Mouse (Mus musculus) MEL (cell line): ENCODE results near the gene Ell. TPM values are rescaled to one million over a fixed set of nuclear protein-coding genes. Genes with fewer than 3 reads are reported as not detected.

ENCODE experiments used
- DNase-seq: peaks from one replicate; pipeline ENCODE4 v3.0.0; 2011; ENCODE audit warnings: low read depth, low spot score
- H3K27ac ChIP-seq: 2 replicates; pipeline ENCODE4 v1.5.1; 2012; ENCODE audit warnings: low read depth, mild to moderate bottlenecking, control low read depth, low read length, moderate library complexity; ENCODE audit not compliant: control insufficient read depth
- H3K27me3 ChIP-seq, 2 experiments: fragments of 150-350 bp in 1 of 2; sonication (generic) in 1 of 2; 2 replicates each; pipeline ENCODE4 v1.6.1; 2012; ENCODE audit warnings: low read length in 2 of 2, mild to moderate bottlenecking in 2 of 2, improper control_type of control experiment in 1 of 2, moderate library complexity in 1 of 2; ENCODE audit not compliant: insufficient read depth in 2 of 2, control insufficient read depth in 1 of 2
- H3K36me3 ChIP-seq, 2 experiments: 2 replicates each; pipeline ENCODE4 v1.6.1; 2012 to 2014; ENCODE audit warnings: low read length in 2 of 2, improper control_type of control experiment in 1 of 2, inconsistent platforms in 1 of 2, mild to moderate bottlenecking in 1 of 2; ENCODE audit not compliant: insufficient read depth in 2 of 2, control insufficient read depth in 1 of 2
- H3K4me1 ChIP-seq, 2 experiments: fragments of 150-350 bp in 1 of 2; sonication (generic) in 1 of 2; 2 replicates each; pipeline ENCODE4 v1.6.1; 2012; ENCODE audit warnings: low read length in 2 of 2, improper control_type of control experiment in 1 of 2, mild to moderate bottlenecking in 1 of 2; ENCODE audit not compliant: insufficient read depth in 2 of 2, control insufficient read depth in 1 of 2
- H3K4me3 ChIP-seq, 2 experiments: fragments of 150-350 bp in 1 of 2; sonication (generic) in 1 of 2; 2 replicates each; pipeline ENCODE4 v1.5.1; 2012; ENCODE audit warnings: low read depth in 2 of 2, low read length in 2 of 2, mild to moderate bottlenecking in 2 of 2, moderate library complexity in 2 of 2, control low read depth in 1 of 2, improper control_type of control experiment in 1 of 2; ENCODE audit not compliant: control insufficient read depth in 1 of 2, insufficient read depth in 1 of 2
- H3K79me2 ChIP-seq: 2 replicates; pipeline ENCODE4 v1.6.1; 2012; ENCODE audit warnings: mild to moderate bottlenecking, low read length, moderate library complexity; ENCODE audit not compliant: control insufficient read depth, poor library complexity, insufficient read depth
- H3K9ac ChIP-seq: 2 replicates; pipeline ENCODE4 v1.6.1; 2012; ENCODE audit warnings: low read depth, mild to moderate bottlenecking, control low read depth, low read length, moderate library complexity; ENCODE audit not compliant: control insufficient read depth, poor library complexity, severe bottlenecking
- H3K9me3 ChIP-seq: fragments of 150-350 bp; sonication (generic); replicated peaks from 2 replicates; pipeline ENCODE4 v1.6.1; 2012; ENCODE audit warnings: mild to moderate bottlenecking, low read length, improper control_type of control experiment, moderate library complexity; ENCODE audit not compliant: insufficient read depth
- CHD1 ChIP-seq: IDR thresholded peaks from 2 replicates; pipeline ENCODE4 v1.6.1; 2012; ENCODE audit warnings: low read depth, mild to moderate bottlenecking, inconsistent platforms, low read length, improper control_type of control experiment
- CTCF ChIP-seq, 3 experiments: IDR thresholded peaks in 2 of 3; conservative IDR thresholded peaks in 1 of 3; 2 replicates each; pipeline ENCODE4 v1.5.1; 2011 to 2012; ENCODE audit warnings: low read length in 3 of 3, low read depth in 2 of 3, mild to moderate bottlenecking in 2 of 3, improper control_type of control experiment in 1 of 3, inconsistent platforms in 1 of 3, mixed read lengths in 1 of 3, moderate library complexity in 1 of 3; ENCODE audit not compliant: control insufficient read depth in 1 of 3, insufficient read depth in 1 of 3, poor library complexity in 1 of 3, severe bottlenecking in 1 of 3
- ETS1 ChIP-seq: IDR thresholded peaks from 2 replicates; pipeline ENCODE4 v1.6.1; 2012; ENCODE audit warnings: low read depth, mild to moderate bottlenecking, inconsistent platforms, low read length, improper control_type of control experiment, moderate library complexity
- GABPA ChIP-seq: IDR thresholded peaks from 2 replicates; pipeline ENCODE4 v1.6.1; 2012; ENCODE audit warnings: low read depth, mild to moderate bottlenecking, inconsistent platforms, low read length, improper control_type of control experiment, moderate library complexity
- HCFC1 ChIP-seq: IDR thresholded peaks from 2 replicates; pipeline ENCODE4 v1.6.1; 2012; ENCODE audit warnings: low read depth, mild to moderate bottlenecking, inconsistent platforms, low read length, improper control_type of control experiment, moderate library complexity
- JUND ChIP-seq: IDR thresholded peaks from 2 replicates; pipeline ENCODE4 v1.6.1; 2011; ENCODE audit warnings: low read depth, mild to moderate bottlenecking, improper control_type of control experiment, low read length
- KAT2A ChIP-seq: conservative IDR thresholded peaks from 2 replicates; pipeline ENCODE4 v1.6.1; 2012; ENCODE audit warnings: low read depth, low read length, improper control_type of control experiment, inconsistent platforms
- MAFK ChIP-seq: IDR thresholded peaks from 2 replicates; pipeline ENCODE4 v1.6.1; 2011; ENCODE audit warnings: low read depth, mild to moderate bottlenecking, low read length, improper control_type of control experiment, borderline replicate concordance
- MAZ ChIP-seq: IDR thresholded peaks from 2 replicates; pipeline ENCODE4 v1.6.1; 2012; ENCODE audit warnings: low read depth, mild to moderate bottlenecking, inconsistent platforms, low read length, improper control_type of control experiment
- MXI1 ChIP-seq: IDR thresholded peaks from 2 replicates; pipeline ENCODE4 v1.6.1; 2011; ENCODE audit warnings: mild to moderate bottlenecking, low read depth, low read length, improper control_type of control experiment
- NELFE ChIP-seq: IDR thresholded peaks from 2 replicates; pipeline ENCODE4 v1.6.1; 2011; ENCODE audit warnings: low read depth, low read length, improper control_type of control experiment
- NRF1 ChIP-seq: IDR thresholded peaks from 2 replicates; pipeline ENCODE4 v1.6.1; 2014; ENCODE audit warnings: low read depth, mild to moderate bottlenecking, inconsistent platforms, low read length, improper control_type of control experiment, moderate library complexity; ENCODE audit not compliant: poor library complexity, insufficient read depth, severe bottlenecking
- POLR2AphosphoS2 ChIP-seq: IDR thresholded peaks from 2 replicates; pipeline ENCODE4 v1.6.1; 2011; ENCODE audit warnings: low read length, improper control_type of control experiment
- POLR2AphosphoS5 ChIP-seq: IDR thresholded peaks from 2 replicates; pipeline ENCODE4 v1.6.1; 2012; ENCODE audit warnings: low read depth, borderline replicate concordance, mild to moderate bottlenecking, inconsistent platforms, low read length, moderate library complexity, mixed read lengths
- RCOR1 ChIP-seq: IDR thresholded peaks from 2 replicates; pipeline ENCODE4 v1.6.1; 2012; ENCODE audit warnings: low read depth, mild to moderate bottlenecking, inconsistent platforms, low read length, improper control_type of control experiment
- TAL1 ChIP-seq: IDR thresholded peaks from 2 replicates; pipeline ENCODE4 v1.6.1; 2012; ENCODE audit warnings: mild to moderate bottlenecking, inconsistent platforms, low read length, moderate library complexity, mixed read lengths
- TBP ChIP-seq: IDR thresholded peaks from 2 replicates; pipeline ENCODE4 v1.8.0; 2011; ENCODE audit warnings: low read depth, low read length, improper control_type of control experiment
- TCF12 ChIP-seq: IDR thresholded peaks from 2 replicates; pipeline ENCODE4 v1.6.1; 2014; ENCODE audit warnings: low read depth, mild to moderate bottlenecking, inconsistent platforms, low read length, improper control_type of control experiment, moderate library complexity
- ZC3H11A ChIP-seq: IDR thresholded peaks from 2 replicates; pipeline ENCODE4 v1.6.1; 2012; ENCODE audit warnings: low read depth, mild to moderate bottlenecking, inconsistent platforms, low read length, improper control_type of control experiment
- ZKSCAN1 ChIP-seq: IDR thresholded peaks from 2 replicates; pipeline ENCODE4 v1.6.1; 2012; ENCODE audit warnings: low read depth, mild to moderate bottlenecking, inconsistent platforms, low read length, improper control_type of control experiment, moderate library complexity
- ZMIZ1 ChIP-seq: IDR thresholded peaks from 2 replicates; pipeline ENCODE4 v1.6.1; 2012; ENCODE audit warnings: low read depth, mild to moderate bottlenecking, inconsistent platforms, low read length, improper control_type of control experiment, moderate library complexity
- ZNF384 ChIP-seq: IDR thresholded peaks from 2 replicates; pipeline ENCODE4 v1.6.1; 2012; ENCODE audit warnings: low read depth, mild to moderate bottlenecking, inconsistent platforms, low read length, improper control_type of control experiment
- polyA plus RNA-seq, 2 experiments: library from polyadenylated mRNA; stranded (reverse) in 1 of 2; unstranded in 1 of 2; fragments of >175 nt in 1 of 2; fragments of >200 nt in 1 of 2; gene quantifications; 2 replicates each; pipeline versions ENCODE4 v1.2.1 to v1.2.4; 2012; ENCODE audit warnings: low replicate concordance in 2 of 2, low read depth in 1 of 2; ENCODE audit not compliant: insufficient read length in 2 of 2, insufficient read depth in 1 of 2, missing spikeins in 1 of 2
- total RNA-seq: library from RNA; depleted of rRNA; stranded (reverse); fragments of 300-350 nt; gene quantifications from 2 replicates; pipeline ENCODE4 v1.2.3, GENCODE M21; 2012

Gene Ell
- total and polyA plus RNA-seq, 3 experiments: 12.4 to 25.9 TPM; not detected in 1

DNA sequence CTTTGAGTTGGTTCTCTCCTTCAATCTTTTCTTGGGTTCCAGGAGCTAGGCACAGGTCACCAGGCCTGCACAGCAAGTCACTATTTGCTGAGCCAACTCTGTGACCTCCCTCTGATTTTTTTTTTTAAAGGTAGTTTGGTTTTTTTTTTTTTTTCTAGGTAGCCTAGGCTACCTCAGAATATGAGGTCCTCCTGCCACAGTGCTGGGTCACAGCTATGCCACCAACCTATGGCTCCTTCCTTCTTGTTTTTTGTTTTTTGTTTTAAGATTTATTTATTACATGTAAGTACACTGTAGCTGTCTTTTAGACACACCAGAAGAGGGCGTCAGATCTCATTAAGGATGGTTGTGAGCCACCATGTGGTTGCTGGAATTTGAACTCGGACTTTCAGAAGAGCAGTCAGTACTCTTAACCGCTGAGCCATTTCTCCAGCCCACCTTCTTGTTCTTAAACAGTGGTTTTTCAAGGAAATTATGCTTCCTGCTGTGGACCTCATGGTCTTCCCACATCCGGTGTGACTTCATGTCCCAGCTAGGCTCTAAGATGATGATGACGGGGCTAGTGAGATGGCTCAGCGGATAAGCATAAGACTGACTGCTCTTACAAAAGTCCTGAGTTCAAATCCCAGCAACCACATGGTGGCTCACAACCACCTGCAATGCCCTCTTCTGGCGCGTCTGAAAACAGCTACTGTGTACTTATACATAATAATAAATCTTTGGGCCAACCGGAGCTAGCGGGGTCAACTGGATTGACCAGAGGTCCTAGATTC is 10.3 kb downstream of the Ell start:
- H3K27me3 ChIP-seq: no peaks in the 10 kb centered on the region
- H3K36me3 ChIP-seq: no peaks in the 10 kb centered on the region; a peak in 1 of 4 replicates
- H3K27ac ChIP-seq: no peak overlapping the region
- H3K4me1 ChIP-seq: peaks cover 0 to 4% of the 10 kb centered on the region in 2 experiments; a peak in 1 of 4 replicates
- H3K9ac ChIP-seq: no peak overlapping the region
- no peak for DNase-seq
- peaks cover 48% of the 10 kb centered on the region for H3K79me2 ChIP-seq
- H3K4me3 ChIP-seq: no peak overlapping the region
- no peak for TF ChIP-seq TAL1
- peak; percentile 61 for TF ChIP-seq ZNF384
- TF ChIP-seq TCF12: no peak
- no peak for TF ChIP-seq CHD1
- TF ChIP-seq MAFK: no peak
- no peak for TF ChIP-seq ZKSCAN1
- no peak for TF ChIP-seq ZMIZ1
- TF ChIP-seq ZC3H11A: no peak
- TF ChIP-seq NELFE: no peak
- no peak for TF ChIP-seq TBP
- no peak for TF ChIP-seq MAZ
- no peak for TF ChIP-seq ETS1
- no peak for TF ChIP-seq POLR2AphosphoS2
- TF ChIP-seq CTCF (IDR thresholded peaks at IDR 0.05 in 2 of 3, conservative IDR thresholded peaks at IDR 0.05 in 1 of 3; ENCODE audit: control insufficient read depth in 1 of 3, insufficient read depth in 1 of 3, low read depth in 2 of 3, low read length in 3 of 3, poor library complexity in 1 of 3, severe bottlenecking in 1 of 3): peak in 2 of 3 experiments; percentile 24 to 44; a peak in 5 of 6 replicates
- H3K9me3 ChIP-seq: no peaks in the 10 kb centered on the region

DNA sequence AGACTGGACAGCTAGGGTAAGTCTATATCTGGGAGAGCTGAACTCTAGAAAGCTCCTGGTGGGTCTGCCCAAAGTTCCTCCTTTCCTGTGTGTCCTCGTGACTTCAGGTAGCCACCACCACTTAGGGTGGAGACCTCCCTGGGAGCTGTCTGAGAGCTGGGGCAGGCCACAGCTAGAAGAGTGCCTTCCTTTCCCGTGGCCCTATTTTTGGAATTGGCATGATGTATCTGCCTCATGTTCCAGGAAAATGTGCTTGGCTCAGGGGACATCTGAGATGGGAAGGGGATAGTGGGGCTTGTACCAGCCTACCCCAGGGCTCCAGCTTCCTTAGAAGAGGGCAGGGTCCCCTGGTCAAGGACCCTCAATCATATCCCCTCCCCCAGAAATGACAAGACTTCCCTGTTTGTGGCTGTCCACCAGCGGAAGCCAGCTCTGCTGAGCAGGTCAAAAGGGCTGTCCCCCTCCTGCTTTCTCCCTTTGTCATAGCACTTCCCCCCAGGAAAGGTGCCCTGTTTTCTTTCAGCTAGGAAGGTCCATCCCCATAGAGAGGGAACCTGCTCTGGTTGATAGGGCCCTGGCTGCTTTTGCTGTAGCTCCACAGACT is 12.4 kb downstream of the Ell start:
- no peaks in the 10 kb centered on the region for H3K27me3 ChIP-seq
- no peak overlapping the region for H3K27ac ChIP-seq

More for the DNA sequence above, 12.4 kb downstream of the Ell start:
- Histone ChIP-seq H3K79me2 (peaks cover 36% of the 10 kb centered on the region), H3K9ac (no peak overlapping the region), H3K4me1 (peaks cover 0 to 4% of the 10 kb centered on the region in 2 experiments; a peak in 1 of 4 replicates), H3K36me3 (no peaks in the 10 kb centered on the region), H3K9me3 (no peaks in the 10 kb centered on the region), H3K4me3 (no peak overlapping the region)
- no peak for DNase-seq
- TF ChIP-seq TAL1 (no peak), KAT2A (no peak), MAFK (no peak), JUND (no peak), CTCF (IDR thresholded peaks at IDR 0.05 in 2 of 3, conservative IDR thresholded peaks at IDR 0.05 in 1 of 3; ENCODE audit: control insufficient read depth in 1 of 3, insufficient read depth in 1 of 3, low read depth in 2 of 3, low read length in 3 of 3, poor library complexity in 1 of 3, severe bottlenecking in 1 of 3) (no peak), ZC3H11A (no peak), GABPA (no peak), RCOR1 (no peak), MAZ (no peak), MXI1 (no peak), POLR2AphosphoS5 (no peak), HCFC1 (no peak), TBP (no peak), NRF1 (no peak), ZKSCAN1 (no peak)
